ENCODE assay signal across 8 mouse cellular contexts in genomic region chr4:41481601-41482017, GRCm38 (mm10). TPM values are rescaled to one million over a fixed set of nuclear protein-coding genes. Genes with fewer than 3 reads are reported as not detected.
DNase-seq lines count a peak whose midpoint lies in the region; ATAC-seq lines count a peak whose summit lies in the region.

No protein-coding gene starts in this region.

- H3K27ac ChIP-seq in heart, embryonic 10.5 days: no peak overlapping the region
- peak overlapping the region; percentile 52 for H3K27ac ChIP-seq in heart, embryonic 15.5 days
- no peak overlapping the region for H3K27ac ChIP-seq in forebrain, embryonic 11.5 days (ENCODE audit: low read depth, low read length)

- no peak overlapping the region for H3K4me2 ChIP-seq in heart, embryonic 15.5 days
- H3K4me2 ChIP-seq in forebrain, embryonic 11.5 days (ENCODE audit: low read depth, low read length, severe bottlenecking): no peak overlapping the region

- H3K9me3 ChIP-seq in heart, embryonic 10.5 days: no peaks in the 10 kb centered on the region
- H3K9me3 ChIP-seq in heart, embryonic 15.5 days (replicated peaks): 0 out of 2 replicates have a peak, but pooled peaks cover 7% of the 10 kb centered on the region
- no peaks in the 10 kb centered on the region; the same call in 1 of the 2 replicates for H3K9me3 ChIP-seq in forebrain, embryonic 11.5 days (ENCODE audit: control insufficient read depth, low read length)

- H3K27me3 ChIP-seq in heart, embryonic 10.5 days (ENCODE audit: insufficient read depth, poor library complexity, severe bottlenecking): no peaks in the 10 kb centered on the region
- H3K27me3 ChIP-seq in heart, embryonic 15.5 days: no peaks in the 10 kb centered on the region
- H3K27me3 ChIP-seq in forebrain, embryonic 11.5 days (ENCODE audit: control insufficient read depth, insufficient read depth, low read length): no peaks in the 10 kb centered on the region

- no peaks in the 10 kb centered on the region for H3K4me1 ChIP-seq in heart, embryonic 10.5 days
- H3K4me1 ChIP-seq in heart, embryonic 15.5 days (replicated peaks): peaks cover 12% of the 10 kb centered on the region
- H3K4me1 ChIP-seq in forebrain, embryonic 11.5 days (replicated peaks; ENCODE audit: control insufficient read depth, insufficient read depth, low read length): no peaks in the 10 kb centered on the region; the same call in 1 of the 2 replicates

- H3K4me3 ChIP-seq in heart, embryonic 10.5 days: no peak overlapping the region
- no peak overlapping the region for H3K4me3 ChIP-seq in heart, embryonic 15.5 days
- no peak overlapping the region for H3K4me3 ChIP-seq in forebrain, embryonic 11.5 days (ENCODE audit: low read depth, low read length)

- peak; percentile 80 to 90 for DNase-seq in heart, adult 18-20 months
- DNase-seq in heart, embryonic 10.5 days (ENCODE audit: low spot score): no peak
- peak; percentile 63 for DNase-seq in adrenal gland, postnatal 14 days
- peak; percentile 78 to 85 for DNase-seq in kidney, postnatal 25 days
- peak; percentile 71 for DNase-seq in testis, postnatal 10 days (ENCODE audit: low spot score)
- no peak for DNase-seq in retina, postnatal 1 day
- DNase-seq in forebrain, embryonic 11.5 days (ENCODE audit: low spot score): no peak

- ATAC-seq in heart, embryonic 15.5 days (replicated peaks; ENCODE audit: insufficient number of reproducible peaks, insufficient read depth, low FRiP score, low read depth): peak; percentile 51; the same call in 1 of the 2 replicates
- no peak for ATAC-seq in forebrain, embryonic 11.5 days (replicated peaks; ENCODE audit: low FRiP score)

- WGBS in heart, embryonic 10.5 days: 70% methylated on average over 6 of the region's 6 CpGs
- 33% methylated on average over 6 of the region's 6 CpGs for WGBS in heart, embryonic 15.5 days
- 63% methylated on average over 6 of the region's 6 CpGs for WGBS in forebrain, embryonic 11.5 days

- peaks cover 29% of the 10 kb centered on the region for H3K36me3 ChIP-seq in heart, embryonic 10.5 days
- H3K36me3 ChIP-seq in heart, embryonic 15.5 days: no peaks in the 10 kb centered on the region
- no peaks in the 10 kb centered on the region for H3K36me3 ChIP-seq in forebrain, embryonic 11.5 days (ENCODE audit: control insufficient read depth, insufficient read depth, low read length)

- H3K9ac ChIP-seq in heart, embryonic 15.5 days: no peak overlapping the region
- H3K9ac ChIP-seq in forebrain, embryonic 11.5 days (ENCODE audit: low read length): no peak overlapping the region

RNA-seq across cellular contexts. Expression of gene Nudt2, which starts 16.7 kb away (rescaled TPM):
- total RNA-seq in heart, adult 18-20 months (2021): 10 to 100 TPM; 30.6 to 35.9 TPM
- 48.1 and 56.6 TPM in 2 replicates for polyA plus RNA-seq in heart, embryonic 10.5 days (2016; fragmentation: Nextera tagmentation; extraction: Ambion mirVana)
- total RNA-seq in adrenal gland, postnatal 14 days (2021): 27.6 and 27.9 TPM in 2 replicates
- polyA plus RNA-seq in heart, embryonic 15.5 days (2015; fragmentation: Nextera tagmentation; extraction: Ambion mirVana): 37.1 and 38.5 TPM in 2 replicates
- polyA plus RNA-seq in forebrain, embryonic 11.5 days (2014; fragmentation: Nextera tagmentation; extraction: Ambion mirVana): 64.7 and 68.0 TPM in 2 replicates

RNA-seq across cellular contexts. Expression of gene Kif24, which starts 16.9 kb away (rescaled TPM):
- total RNA-seq in heart, adult 18-20 months (2021): under 1 TPM; 0.45 to 0.46 TPM
- 6.9 and 9.1 TPM in 2 replicates for polyA plus RNA-seq in heart, embryonic 10.5 days (2016; fragmentation: Nextera tagmentation; extraction: Ambion mirVana)
- 2.0 and 2.4 TPM in 2 replicates for total RNA-seq in adrenal gland, postnatal 14 days (2021)
- 3.0 and 4.4 TPM in 2 replicates for polyA plus RNA-seq in heart, embryonic 15.5 days (2015; fragmentation: Nextera tagmentation; extraction: Ambion mirVana)
- polyA plus RNA-seq in forebrain, embryonic 11.5 days (2014; fragmentation: Nextera tagmentation; extraction: Ambion mirVana): 14.9 and 15.8 TPM in 2 replicates

RNA-seq across cellular contexts. Expression of gene AI464131, which starts 21.3 kb away (rescaled TPM):
- 10 to 100 TPM; 12.0 to 13.2 TPM for total RNA-seq in heart, adult 18-20 months (2021)
- 2.9 and 3.2 TPM in 2 replicates for polyA plus RNA-seq in heart, embryonic 10.5 days (2016; fragmentation: Nextera tagmentation; extraction: Ambion mirVana)
- total RNA-seq in adrenal gland, postnatal 14 days (2021): 8.9 and 10.7 TPM in 2 replicates
- polyA plus RNA-seq in heart, embryonic 15.5 days (2015; fragmentation: Nextera tagmentation; extraction: Ambion mirVana): 2.7 and 4.0 TPM in 2 replicates
- polyA plus RNA-seq in forebrain, embryonic 11.5 days (2014; fragmentation: Nextera tagmentation; extraction: Ambion mirVana): 8.7 and 9.2 TPM in 2 replicates

RNA-seq across cellular contexts. Expression of gene 1110017D15Rik, which starts 35.5 kb away (rescaled TPM):
- total RNA-seq in heart, adult 18-20 months (2021): under 1 TPM in 1 of 2 experiments, not detected in 1; 0.87 TPM
- polyA plus RNA-seq in heart, embryonic 10.5 days (2016; fragmentation: Nextera tagmentation; extraction: Ambion mirVana): 1.0 TPM in 1 of 2 replicates, not detected in the other
- 0.41 and 0.94 TPM in 2 replicates for total RNA-seq in adrenal gland, postnatal 14 days (2021)
- 0.77 and 0.95 TPM in 2 replicates for polyA plus RNA-seq in heart, embryonic 15.5 days (2015; fragmentation: Nextera tagmentation; extraction: Ambion mirVana)
- polyA plus RNA-seq in forebrain, embryonic 11.5 days (2014; fragmentation: Nextera tagmentation; extraction: Ambion mirVana): 4.8 and 5.2 TPM in 2 replicates

Comparison
In these comparisons a context has a peak if more than half of its experiments do, and no peak if none do; other contexts are left out.
1. DNase-seq: peak in heart, adult 18-20 months (2 of 2), adrenal gland, postnatal 14 days (single experiment), kidney, postnatal 25 days (2 of 2) and testis, postnatal 10 days (single experiment); none in heart, embryonic 10.5 days (single experiment), retina, postnatal 1 day (single experiment) and forebrain, embryonic 11.5 days (single experiment).